Mouse (Mus musculus) midbrain, postnatal 0 days (tissue): ENCODE data around the gene Plk3. TPM values are rescaled to one million over a fixed set of nuclear protein-coding genes. Genes with fewer than 3 reads are reported as not detected.

ENCODE experiments used
- ATAC-seq: fragments of 200-750 bp; cut with Nextera tagmentation; 2 replicates; pipeline ENCODE4 v1.8.0; 2017; ENCODE audit warnings: moderate number of reproducible peaks, mild to moderate bottlenecking, moderate TSS enrichment, moderate library complexity; ENCODE audit not compliant: low FRiP score
- DNase-seq: peaks from one replicate; pipeline ENCODE4 v3.0.0-alpha.2; 2015; ENCODE audit warnings: low spot score
- H3K27ac ChIP-seq: fragments of 300-500 bp; sonication (generic); 2 replicates; pipeline ENCODE4 v1.5.1; 2014; ENCODE audit warnings: low read depth, mild to moderate bottlenecking, low read length, mixed read lengths
- H3K27me3 ChIP-seq: fragments of 300-500 bp; sonication (generic); 2 replicates; pipeline ENCODE4 v1.6.1; 2014; ENCODE audit warnings: low read length, control low read depth, mixed read lengths; ENCODE audit not compliant: insufficient read depth
- H3K36me3 ChIP-seq: fragments of 300-500 bp; sonication (generic); 2 replicates; pipeline ENCODE4 v1.6.1; 2014; ENCODE audit warnings: low read length, control low read depth, mixed read lengths; ENCODE audit not compliant: insufficient read depth
- H3K4me1 ChIP-seq: fragments of 300-500 bp; sonication (generic); 2 replicates; pipeline ENCODE4 v1.6.1; 2014; ENCODE audit warnings: mild to moderate bottlenecking, control low read depth, antibody characterized with exemption, low read length, mixed read lengths; ENCODE audit not compliant: insufficient read depth
- H3K4me2 ChIP-seq: fragments of 300-500 bp; sonication (generic); 2 replicates; pipeline ENCODE4 v1.6.1; 2014; ENCODE audit warnings: low read depth, mild to moderate bottlenecking, low read length, mixed read lengths; ENCODE audit not compliant: poor library complexity, severe bottlenecking
- H3K4me3 ChIP-seq: fragments of 300-500 bp; sonication (generic); 2 replicates; pipeline ENCODE4 v1.5.1; 2014; ENCODE audit warnings: low read depth, mild to moderate bottlenecking, low read length, moderate library complexity
- H3K9ac ChIP-seq: fragments of 300-500 bp; sonication (generic); replicated peaks from 2 replicates; pipeline ENCODE4 v1.6.1; 2014; ENCODE audit warnings: mild to moderate bottlenecking, low read length, moderate library complexity, mixed read lengths; ENCODE audit not compliant: poor library complexity, severe bottlenecking
- H3K9me3 ChIP-seq: fragments of 300-500 bp; sonication (generic); 2 replicates; pipeline ENCODE4 v1.6.1; 2016; ENCODE audit warnings: low read length, control low read depth
- CTCF ChIP-seq: IDR thresholded peaks from 2 replicates; pipeline ENCODE4 v1.5.1; 2016; ENCODE audit warnings: antibody characterized with exemption, mild to moderate bottlenecking
- WGBS: fragments of 180-500 bp; shearing (Covaris S2); extraction: QIAGEN DNeasy Blood & Tissue Kit; methylation state at CpG from one replicate; pipeline ENCODE4 v1.1.7; 2014; 5-methylcytosine and 5-hydroxymethylcytosine counted together
- polyA plus RNA-seq: library from polyadenylated mRNA; unstranded; fragments of >200 nt; fragmentation: Nextera tagmentation; extraction: Ambion mirVana; gene quantifications from 2 replicates; pipeline ENCODE4 v1.2.1, GENCODE M21; 2015
- total RNA-seq: library from RNA; depleted of rRNA; stranded (reverse); fragments of >200 nt; gene quantifications from 2 replicates; pipeline ENCODE4 v1.2.3, GENCODE M21; 2014

The Plk3 gene
- total and polyA plus RNA-seq, 2 experiments from 2014 or later, result 26.6 to 28.2 TPM

DNA sequence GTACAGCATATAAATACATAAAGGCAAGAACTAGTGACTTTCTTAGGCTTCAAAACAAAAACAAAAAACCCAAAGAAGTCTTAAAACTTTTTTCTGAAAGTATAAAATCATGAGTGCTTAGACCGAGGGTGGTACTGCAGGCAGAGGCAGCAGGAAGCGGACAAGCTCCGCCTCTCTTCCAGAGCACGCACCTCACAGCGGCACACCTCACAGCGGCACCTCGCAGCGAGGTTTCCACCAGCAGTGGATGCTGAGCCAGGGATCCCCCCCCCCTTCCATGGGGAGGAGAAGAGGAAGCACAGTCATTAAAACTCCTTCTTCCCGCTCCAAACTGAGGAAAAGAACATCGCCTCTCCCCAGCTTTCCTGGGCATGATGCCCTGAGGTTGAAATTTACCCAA is 25.9 kb upstream of the Plk3 start:
- Histone ChIP-seq H3K27me3 (no peaks in the 10 kb centered on the region), H3K9me3 (no peaks in the 10 kb centered on the region), H3K4me3 (no peak overlapping the region), H3K4me2 (no peak overlapping the region), H3K9ac (no peak overlapping the region), H3K36me3 (no peaks in the 10 kb centered on the region), H3K27ac (no peak overlapping the region), H3K4me1 (no peaks in the 10 kb centered on the region)
- ATAC-seq, result no peak
- no peak for TF ChIP-seq CTCF
- no peak for DNase-seq
- 85% methylated on average over 10 of the region's 10 CpGs for WGBS

GRCm38 (mm10) chr4:117156372-117156771 is 22.6 kb upstream of the Plk3 start:
- ATAC-seq (no peak), DNase-seq (no peak)
- H3K9me3 ChIP-seq, result no peaks in the 10 kb centered on the region
- no peaks in the 10 kb centered on the region for H3K27me3 ChIP-seq
- H3K36me3 ChIP-seq, result peaks cover 22% of the 10 kb centered on the region
- no peak for TF ChIP-seq CTCF
- H3K4me1 ChIP-seq, result no peaks in the 10 kb centered on the region
- WGBS, result 24% methylated on average over 6 of the region's 6 CpGs
- peak overlapping the region; percentile 95; the same call in 1 of the 2 replicates for H3K9ac ChIP-seq
- peak overlapping the region; percentile 18; the same call in 1 of the 2 replicates for H3K27ac ChIP-seq
- peak overlapping the region; percentile 89 for H3K4me3 ChIP-seq
- H3K4me2 ChIP-seq, result peak overlapping the region; percentile 88

- no peaks in the 10 kb centered on the region for H3K9me3 ChIP-seq
- peaks cover 24% of the 10 kb centered on the region for H3K36me3 ChIP-seq
- no peak for TF ChIP-seq CTCF
- ATAC-seq (peak; percentile 90), DNase-seq (peak; percentile 94)
- WGBS, result 0% methylated on average over 50 of the region's 52 CpGs
- peak within 1 kb of the TSS; percentile 89 for H3K4me3 ChIP-seq
- no peaks in the 10 kb centered on the region for H3K27me3 ChIP-seq
- H3K4me1 ChIP-seq, result no peaks in the 10 kb centered on the region
- peak within 1 kb of the TSS; percentile 94 for H3K27ac ChIP-seq
- H3K9ac ChIP-seq, result peak within 1 kb of the TSS; percentile 95
- peak within 1 kb of the TSS; percentile 88 for H3K4me2 ChIP-seq
These were observed 22.1 kb upstream of the Plk3 start, which contains the start of gene Rps8 for GRCm38 (mm10) chr4:117155792-117156355. Gene Rps8 (minus strand): TSS chr4:117156243.

GRCm38 (mm10) chr4:117155020-117155791 is 21.4 kb upstream of the Plk3 start:
- WGBS, result 3% methylated on average over 42 of the region's 44 CpGs
- Histone ChIP-seq H3K9ac (peak overlapping the region; percentile 95), H3K9me3 (no peaks in the 10 kb centered on the region), H3K4me3 (peak overlapping the region; percentile 89), H3K27ac (peak overlapping the region; percentile 94), H3K4me2 (peak overlapping the region; percentile 88), H3K27me3 (no peaks in the 10 kb centered on the region), H3K4me1 (no peaks in the 10 kb centered on the region), H3K36me3 (peaks cover 28% of the 10 kb centered on the region)
- TF ChIP-seq CTCF, result no peak
- DNase-seq (no peak), ATAC-seq (peak; percentile 71; the same call in 1 of the 2 replicates)

GRCm38 (mm10) chr4:117152714-117153113 is 19.0 kb upstream of the Plk3 start:
- Histone ChIP-seq H3K9ac (0 out of 2 replicates have a peak overlapping the region, but pooled peaks have one; percentile 3), H3K27me3 (no peaks in the 10 kb centered on the region), H3K27ac (no peak overlapping the region), H3K4me2 (no peak overlapping the region), H3K9me3 (no peaks in the 10 kb centered on the region), H3K4me3 (no peak overlapping the region), H3K36me3 (peaks cover 32% of the 10 kb centered on the region), H3K4me1 (no peaks in the 10 kb centered on the region)
- 83% methylated on average over 5 of the region's 5 CpGs for WGBS
- DNase-seq (no peak), ATAC-seq (no peak)
- TF ChIP-seq CTCF, result no peak

DNA sequence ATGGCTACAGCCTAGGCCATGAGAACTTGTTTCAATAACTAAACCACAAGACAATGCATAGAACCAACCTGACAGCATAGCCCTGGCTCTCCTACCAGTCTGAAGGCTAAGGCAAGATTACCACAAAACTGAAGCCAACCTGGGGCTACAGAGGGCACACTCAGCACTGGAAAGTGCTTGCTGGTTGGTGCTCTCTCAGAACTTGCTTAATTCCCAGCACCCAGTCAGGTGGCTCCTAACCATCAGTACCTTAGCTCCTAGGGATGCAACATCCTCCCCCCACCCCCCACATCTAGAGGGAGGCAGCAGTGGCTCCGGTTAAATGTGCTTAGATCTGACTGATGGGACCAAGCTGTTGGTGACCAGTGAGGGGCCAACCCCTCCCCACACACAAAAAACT is 17.7 kb upstream of the Plk3 start:
- no peak overlapping the region for H3K27ac ChIP-seq
- no peaks in the 10 kb centered on the region for H3K9me3 ChIP-seq
- DNase-seq, result no peak
- WGBS, result 69% methylated on average over 1 of the region's 1 CpGs
- H3K4me3 ChIP-seq, result no peak overlapping the region
- no peak overlapping the region for H3K4me2 ChIP-seq
- H3K4me1 ChIP-seq, result no peaks in the 10 kb centered on the region
- H3K36me3 ChIP-seq, result peaks cover 32% of the 10 kb centered on the region
- ATAC-seq, result no peak
- no peaks in the 10 kb centered on the region for H3K27me3 ChIP-seq
- H3K9ac ChIP-seq, result no peak overlapping the region
- no peak for TF ChIP-seq CTCF
